Mouse (Mus musculus): ENCODE measurements around the gene Gzmk. TPM values are rescaled to one million over a fixed set of nuclear protein-coding genes. Genes with fewer than 3 reads are reported as not detected.

The Gzmk gene
- total and polyA plus RNA-seq, 3 experiments, result not detected

GRCm38 (mm10) chr13:113213865-113214264 is 11.8 kb downstream of the Gzmk start:
- in situ Hi-C loops (cut with MboI; ENCODE audit: low pct_ligation_motif_present, low pct_unique_long_range_greater_than_20kb, low sequenced_read_pairs), result no loop called here

GRCm38 (mm10) chr13:113212401-113212800 is 13.3 kb downstream of the Gzmk start:
- H3K79me2 ChIP-seq (replicated peaks; ENCODE audit: control insufficient read depth, extremely low read depth, insufficient read depth, poor library complexity, severe bottlenecking), result no peaks in the 10 kb centered on the region
- no peak for DNase-seq (ENCODE audit: extremely low read depth)
- no peak overlapping the region for H3K4me3 ChIP-seq (replicated peaks in 1 of 3; ENCODE audit: low read depth in 2 of 3, low read length in 2 of 3, poor library complexity in 1 of 3)
- no peak overlapping the region for H3K27ac ChIP-seq (ENCODE audit: insufficient read depth, low read depth)
- in situ Hi-C loops (cut with MboI; ENCODE audit: low pct_ligation_motif_present, low pct_unique_long_range_greater_than_20kb, low sequenced_read_pairs), result no loop called here
- dilution Hi-C loops (cut with MboI; ENCODE audit: extremely low pct_ligation_motif_present, extremely low pct_unique_long_range_greater_than_20kb, low sequenced_read_pairs), result no loop called here
- no peaks in the 10 kb centered on the region for H3K27me3 ChIP-seq (replicated peaks)
- H3K4me2 ChIP-seq (ENCODE audit: insufficient read depth, low read depth, poor library complexity, severe bottlenecking), result no peak overlapping the region
- H3K36me3 ChIP-seq (replicated peaks in 1 of 2; ENCODE audit: control insufficient read depth in 1 of 2, insufficient read depth in 1 of 2, low read length in 1 of 2), result no peaks in the 10 kb centered on the region
- H3K9me3 ChIP-seq (replicated peaks; ENCODE audit: low read length), result no peaks in the 10 kb centered on the region
- H3K4me1 ChIP-seq (ENCODE audit: control insufficient read depth in 1 of 2, insufficient read depth in 2 of 2), result peaks cover 0 to 6% of the 10 kb centered on the region in 2 experiments; a peak in 2 of 4 replicates
- no peak overlapping the region for H3K9ac ChIP-seq (ENCODE audit: insufficient read depth, low read depth)
- no peak for TF ChIP-seq E2F4 (IDR thresholded peaks at IDR 0.05; ENCODE audit: insufficient replicate concordance, low read depth, low read length)
- TF ChIP-seq JUND (conservative IDR thresholded peaks at IDR 0.05; ENCODE audit: low read depth, low read length), result no peak

More at GRCm38 (mm10) chr13:113213865-113214264, 11.8 kb downstream of the Gzmk start:
- no peaks in the 10 kb centered on the region for H3K9me3 ChIP-seq (replicated peaks; ENCODE audit: low read length)
- no peaks in the 10 kb centered on the region for H3K27me3 ChIP-seq (replicated peaks)
- dilution Hi-C loops (cut with MboI; ENCODE audit: extremely low pct_ligation_motif_present, extremely low pct_unique_long_range_greater_than_20kb, low sequenced_read_pairs), result no loop called here
- no peak overlapping the region for H3K4me3 ChIP-seq (replicated peaks in 1 of 3; ENCODE audit: low read depth in 2 of 3, low read length in 2 of 3, poor library complexity in 1 of 3)
- DNase-seq (ENCODE audit: extremely low read depth), result no peak
- H3K4me1 ChIP-seq (ENCODE audit: control insufficient read depth in 1 of 2, insufficient read depth in 2 of 2), result peaks cover 0 to 6% of the 10 kb centered on the region in 2 experiments; a peak in 2 of 4 replicates
- TF ChIP-seq CTCF (conservative IDR thresholded peaks at IDR 0.05 in 1 of 2, IDR thresholded peaks at IDR 0.05 in 1 of 2; ENCODE audit: low read depth in 2 of 2, low read length in 2 of 2), result no peak
- H3K4me2 ChIP-seq (ENCODE audit: insufficient read depth, low read depth, poor library complexity, severe bottlenecking), result no peak overlapping the region
- no peaks in the 10 kb centered on the region for H3K36me3 ChIP-seq (replicated peaks in 1 of 2; ENCODE audit: control insufficient read depth in 1 of 2, insufficient read depth in 1 of 2, low read length in 1 of 2)
- H3K9ac ChIP-seq (ENCODE audit: insufficient read depth, low read depth), result no peak overlapping the region
- H3K27ac ChIP-seq (ENCODE audit: insufficient read depth, low read depth), result no peak overlapping the region
- H3K79me2 ChIP-seq (replicated peaks; ENCODE audit: control insufficient read depth, extremely low read depth, insufficient read depth, poor library complexity, severe bottlenecking), result no peaks in the 10 kb centered on the region

GRCm38 (mm10) chr13:113211345-113211744 is 14.4 kb downstream of the Gzmk start:
- Histone ChIP-seq H3K36me3 (replicated peaks in 1 of 2; ENCODE audit: control insufficient read depth in 1 of 2, insufficient read depth in 1 of 2, low read length in 1 of 2) (no peaks in the 10 kb centered on the region), H3K4me1 (ENCODE audit: control insufficient read depth in 1 of 2, insufficient read depth in 2 of 2) (peaks cover 0 to 6% of the 10 kb centered on the region in 2 experiments; a peak in 2 of 4 replicates), H3K4me2 (ENCODE audit: insufficient read depth, low read depth, poor library complexity, severe bottlenecking) (no peak overlapping the region), H3K9ac (ENCODE audit: insufficient read depth, low read depth) (no peak overlapping the region), H3K9me3 (replicated peaks; ENCODE audit: low read length) (no peaks in the 10 kb centered on the region), H3K79me2 (replicated peaks; ENCODE audit: control insufficient read depth, extremely low read depth, insufficient read depth, poor library complexity, severe bottlenecking) (no peaks in the 10 kb centered on the region), H3K4me3 (replicated peaks in 1 of 3; ENCODE audit: low read depth in 2 of 3, low read length in 2 of 3, poor library complexity in 1 of 3) (no peak overlapping the region), H3K27me3 (replicated peaks) (no peaks in the 10 kb centered on the region), H3K27ac (ENCODE audit: insufficient read depth, low read depth) (no peak overlapping the region)
- DNase-seq (ENCODE audit: extremely low read depth), result no peak
- TF ChIP-seq MAX (IDR thresholded peaks at IDR 0.05; ENCODE audit: low read length) (no peak), JUN (IDR thresholded peaks at IDR 0.05; ENCODE audit: insufficient read depth, low read depth, low read length) (no peak), CHD1 (IDR thresholded peaks at IDR 0.05; ENCODE audit: low read depth, low read length) (no peak), MYC (IDR thresholded peaks at IDR 0.05; ENCODE audit: low read depth, low read length) (no peak), USF2 (conservative IDR thresholded peaks at IDR 0.05; ENCODE audit: low read depth, low read length) (no peak), TBP (conservative IDR thresholded peaks at IDR 0.05; ENCODE audit: low read depth, low read length) (no peak), NRF1 (IDR thresholded peaks at IDR 0.05; ENCODE audit: low read depth, low read length) (no peak), ELF1 (IDR thresholded peaks at IDR 0.05; ENCODE audit: low read depth, low read length) (no peak), ZNF384 (IDR thresholded peaks at IDR 0.05; ENCODE audit: low read depth, low read length) (peak; percentile 63; the same call in 1 of the 2 replicates), CHD2 (IDR thresholded peaks at IDR 0.05; ENCODE audit: low read length) (no peak), SIN3A (IDR thresholded peaks at IDR 0.05; ENCODE audit: low read length) (no peak), IRF4 (IDR thresholded peaks at IDR 0.05; ENCODE audit: low read depth, low read length) (no peak), PAX5 (IDR thresholded peaks at IDR 0.05; ENCODE audit: low read length) (no peak), ZC3H11A (IDR thresholded peaks at IDR 0.05; ENCODE audit: low read depth, low read length) (no peak), CTCF (conservative IDR thresholded peaks at IDR 0.05 in 1 of 2, IDR thresholded peaks at IDR 0.05 in 1 of 2; ENCODE audit: low read depth in 2 of 2, low read length in 2 of 2) (no peak), BHLHE40 (IDR thresholded peaks at IDR 0.05; ENCODE audit: low read depth, low read length) (peak; percentile 40; the same call in 1 of the 2 replicates), KAT2A (IDR thresholded peaks at IDR 0.05; ENCODE audit: insufficient replicate concordance, low read length) (no peak), POLR2A (IDR thresholded peaks at IDR 0.05; ENCODE audit: low read depth, low read length) (no peak)
- in situ Hi-C loops (cut with MboI; ENCODE audit: low pct_ligation_motif_present, low pct_unique_long_range_greater_than_20kb, low sequenced_read_pairs) (no loop called here), dilution Hi-C loops (cut with MboI; ENCODE audit: extremely low pct_ligation_motif_present, extremely low pct_unique_long_range_greater_than_20kb, low sequenced_read_pairs) (no loop called here)

Measured in CH12.LX (cell line).